Mouse (Mus musculus): ENCODE results near the gene B830017H08Rik. TPM values are rescaled to one million over a fixed set of nuclear protein-coding genes. Genes with fewer than 3 reads are reported as not detected.

The B830017H08Rik gene
- total and polyA plus RNA-seq, 3 experiments: 0.08 TPM; not detected in 2

GRCm38 (mm10) chr16:17796971-17797811 is 35.7 kb upstream of the B830017H08Rik start, which contains the start of gene Scarf2:
Scarf2 (plus strand) TSS chr16:17797282.
- DNase-seq (ENCODE audit: extremely low read depth): no peak
- H3K4me1 ChIP-seq (ENCODE audit: control insufficient read depth in 1 of 2, insufficient read depth in 2 of 2): peaks cover 9% of the 10 kb centered on the region in 2 experiments
- H3K4me2 ChIP-seq (ENCODE audit: insufficient read depth, low read depth, poor library complexity, severe bottlenecking): no peak within 1 kb of the TSS
- H3K27ac ChIP-seq (ENCODE audit: insufficient read depth, low read depth): no peak within 1 kb of the TSS
- no peaks in the 10 kb centered on the region for H3K79me2 ChIP-seq (replicated peaks; ENCODE audit: control insufficient read depth, extremely low read depth, insufficient read depth, poor library complexity, severe bottlenecking)
- H3K27me3 ChIP-seq (replicated peaks): peaks cover 51% of the 10 kb centered on the region
- dilution Hi-C loops (cut with MboI; ENCODE audit: extremely low pct_ligation_motif_present, extremely low pct_unique_long_range_greater_than_20kb, low sequenced_read_pairs) (no loop called here), in situ Hi-C loops (cut with MboI; ENCODE audit: low pct_ligation_motif_present, low pct_unique_long_range_greater_than_20kb, low sequenced_read_pairs) (no loop called here)
- no peaks in the 10 kb centered on the region for H3K36me3 ChIP-seq (replicated peaks in 1 of 2; ENCODE audit: control insufficient read depth in 1 of 2, insufficient read depth in 1 of 2, low read length in 1 of 2)
- peaks cover 8% of the 10 kb centered on the region for H3K9me3 ChIP-seq (replicated peaks; ENCODE audit: low read length)
- no peak within 1 kb of the TSS for H3K9ac ChIP-seq (ENCODE audit: insufficient read depth, low read depth)
- TF ChIP-seq MEF2A (IDR thresholded peaks at IDR 0.05; ENCODE audit: borderline replicate concordance, low read depth, low read length) (no peak), ZNF384 (IDR thresholded peaks at IDR 0.05; ENCODE audit: low read depth, low read length) (no peak), MYC (IDR thresholded peaks at IDR 0.05; ENCODE audit: low read depth, low read length) (no peak), POLR2A (IDR thresholded peaks at IDR 0.05; ENCODE audit: low read depth, low read length) (no peak)
- H3K4me3 ChIP-seq (replicated peaks in 1 of 3; ENCODE audit: low read depth in 2 of 3, low read length in 2 of 3, poor library complexity in 1 of 3): no peak within 1 kb of the TSS

- no peak for TF ChIP-seq JUND (conservative IDR thresholded peaks at IDR 0.05; ENCODE audit: low read depth, low read length)
- no peak for TF ChIP-seq NRF1 (IDR thresholded peaks at IDR 0.05; ENCODE audit: low read depth, low read length)
- no peak for TF ChIP-seq TBP (conservative IDR thresholded peaks at IDR 0.05; ENCODE audit: low read depth, low read length)
- TF ChIP-seq MXI1 (IDR thresholded peaks at IDR 0.05; ENCODE audit: low read depth, low read length): no peak
- no peak for TF ChIP-seq E2F4 (IDR thresholded peaks at IDR 0.05; ENCODE audit: insufficient replicate concordance, low read depth, low read length)
- TF ChIP-seq BHLHE40 (IDR thresholded peaks at IDR 0.05; ENCODE audit: low read depth, low read length): no peak
- TF ChIP-seq ELF1 (IDR thresholded peaks at IDR 0.05; ENCODE audit: low read depth, low read length): no peak
- no peak for TF ChIP-seq IRF4 (IDR thresholded peaks at IDR 0.05; ENCODE audit: low read depth, low read length)
- no peak for TF ChIP-seq CHD1 (IDR thresholded peaks at IDR 0.05; ENCODE audit: low read depth, low read length)
- no peak for TF ChIP-seq MAZ (IDR thresholded peaks at IDR 0.05; ENCODE audit: low read depth, low read length)
- TF ChIP-seq PAX5 (IDR thresholded peaks at IDR 0.05; ENCODE audit: low read length): no peak
- TF ChIP-seq POLR2A (IDR thresholded peaks at IDR 0.05; ENCODE audit: low read depth, low read length): no peak
- Histone ChIP-seq H3K27ac (ENCODE audit: insufficient read depth, low read depth) (no peak overlapping the region), H3K4me2 (ENCODE audit: insufficient read depth, low read depth, poor library complexity, severe bottlenecking) (no peak overlapping the region), H3K4me3 (replicated peaks in 1 of 3; ENCODE audit: low read depth in 2 of 3, low read length in 2 of 3, poor library complexity in 1 of 3) (no peak overlapping the region), H3K27me3 (replicated peaks) (peaks cover 47% of the 10 kb centered on the region), H3K9ac (ENCODE audit: insufficient read depth, low read depth) (no peak overlapping the region), H3K4me1 (ENCODE audit: control insufficient read depth in 1 of 2, insufficient read depth in 2 of 2) (peaks cover 9% of the 10 kb centered on the region in 2 experiments), H3K36me3 (replicated peaks in 1 of 2; ENCODE audit: control insufficient read depth in 1 of 2, insufficient read depth in 1 of 2, low read length in 1 of 2) (no peaks in the 10 kb centered on the region), H3K79me2 (replicated peaks; ENCODE audit: control insufficient read depth, extremely low read depth, insufficient read depth, poor library complexity, severe bottlenecking) (no peaks in the 10 kb centered on the region), H3K9me3 (replicated peaks; ENCODE audit: low read length) (peaks cover 11% of the 10 kb centered on the region)
- DNase-seq (ENCODE audit: extremely low read depth): no peak
- dilution Hi-C loops (cut with MboI; ENCODE audit: extremely low pct_ligation_motif_present, extremely low pct_unique_long_range_greater_than_20kb, low sequenced_read_pairs) (no loop called here), in situ Hi-C loops (cut with MboI; ENCODE audit: low pct_ligation_motif_present, low pct_unique_long_range_greater_than_20kb, low sequenced_read_pairs) (no loop called here)
These were observed 35.1 kb upstream of the B830017H08Rik start for GRCm38 (mm10) chr16:17797812-17798311.
